Mouse (Mus musculus) layer of hippocampus, adult 11-12 months (tissue): ENCODE results near the gene Sppl3.

Experiments used
- DNase-seq: peaks from one replicate; pipeline ENCODE4 v3.0.0; 2022; ENCODE audit warnings: low spot score

Gene Sppl3

DNA sequence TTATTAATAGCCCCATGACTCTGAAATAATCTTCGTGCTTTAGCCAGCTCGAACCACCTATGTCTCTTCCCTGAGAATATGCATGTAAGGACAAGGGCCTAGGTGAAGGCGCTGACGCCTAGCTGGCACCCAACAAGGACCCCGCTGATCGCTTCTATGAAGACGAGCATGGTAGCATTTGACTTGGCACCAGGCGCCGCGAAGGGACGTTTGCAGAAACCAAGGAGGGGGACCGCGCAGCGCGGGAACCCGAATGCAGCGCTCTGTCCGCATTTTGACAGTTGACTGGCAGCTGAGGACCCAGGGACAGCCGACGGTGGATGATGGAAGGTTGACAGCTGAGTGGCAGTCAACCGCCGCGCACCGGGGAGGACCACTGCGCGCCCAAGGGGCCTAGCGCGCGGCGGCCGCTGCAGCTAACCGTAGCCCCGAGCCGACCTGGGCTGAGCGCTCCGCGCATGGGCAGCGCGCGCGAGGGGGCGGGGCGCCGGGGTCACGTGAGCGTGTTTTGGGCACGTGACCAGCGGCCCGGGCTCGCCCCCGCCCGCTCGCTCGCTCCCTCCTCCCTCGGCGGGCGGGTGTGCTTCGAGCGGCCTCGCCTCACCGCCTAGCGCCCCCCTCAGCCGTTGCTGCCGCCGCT is at the start of gene Sppl3:
Sppl3 (plus strand) TSS at position 561 of the 640 bp plus-strand sequence.
- peak; percentile 93 for DNase-seq

DNA sequence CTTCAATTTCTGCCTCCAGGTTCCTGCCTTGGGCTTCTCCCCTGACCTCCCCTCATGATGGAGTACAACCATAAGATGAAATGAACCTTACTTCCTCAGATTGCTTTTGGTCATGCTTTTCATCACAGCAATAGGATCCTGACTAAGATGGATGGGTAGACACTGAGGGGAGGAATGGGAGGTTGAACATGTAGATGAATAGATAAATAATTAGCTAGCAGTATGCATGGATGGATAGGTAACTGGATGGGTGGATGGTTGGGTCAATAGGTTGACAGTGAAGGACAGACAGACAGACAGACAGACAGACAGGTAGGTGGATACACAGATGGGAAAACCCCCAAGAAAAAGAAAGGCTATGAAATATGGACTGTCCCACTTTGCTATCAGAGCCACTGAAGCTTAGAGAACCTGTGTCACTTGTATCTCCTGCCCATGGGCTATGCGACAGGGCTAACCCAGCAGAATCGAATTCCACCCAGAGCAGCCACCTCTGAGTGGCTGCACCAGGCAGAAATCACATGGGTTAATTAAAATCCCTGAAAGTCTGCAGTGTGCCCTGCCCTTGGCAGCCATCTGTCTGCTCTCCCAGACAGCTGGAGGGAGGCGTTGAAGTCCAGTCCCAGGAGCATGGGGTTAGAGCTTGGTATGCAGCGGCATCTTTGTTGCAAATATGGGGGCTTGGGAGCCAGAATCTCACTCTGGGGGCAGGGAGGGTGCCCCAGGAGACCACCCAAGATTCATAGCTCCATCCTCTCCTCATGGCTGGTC is 49.2 kb upstream of the Sppl3 start:
- no peak for DNase-seq

DNA sequence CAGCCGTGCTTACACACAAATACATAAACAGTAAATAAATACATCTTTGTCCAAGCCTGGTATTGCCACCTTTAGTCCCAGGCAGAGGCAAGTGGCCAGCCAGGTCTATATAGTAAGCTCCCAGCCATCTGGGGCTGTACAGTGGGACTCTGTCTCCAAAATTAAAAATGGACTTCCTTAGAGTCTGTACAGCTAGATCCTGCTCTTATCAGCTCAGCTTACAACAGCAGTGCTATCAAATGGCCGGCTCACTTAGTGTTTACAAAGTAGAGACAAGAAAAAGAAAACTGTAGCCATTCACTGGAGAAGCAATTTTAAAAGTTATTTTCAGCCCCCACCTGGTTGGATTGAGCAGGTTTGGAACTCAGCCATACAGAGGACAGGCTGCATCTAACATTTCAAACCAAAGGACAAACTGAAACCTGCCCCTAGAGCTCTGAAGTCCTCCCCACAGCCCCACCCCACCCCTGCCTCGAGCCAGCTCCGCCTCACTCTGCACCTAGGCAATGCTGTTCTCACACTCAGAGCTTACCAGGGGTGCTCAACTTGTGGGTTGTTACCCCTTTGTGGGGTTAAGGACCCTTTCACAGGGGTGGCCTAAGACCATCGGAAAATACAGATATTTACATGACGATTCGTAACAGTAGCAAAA is 46.5 kb upstream of the Sppl3 start:
- no peak for DNase-seq

DNA sequence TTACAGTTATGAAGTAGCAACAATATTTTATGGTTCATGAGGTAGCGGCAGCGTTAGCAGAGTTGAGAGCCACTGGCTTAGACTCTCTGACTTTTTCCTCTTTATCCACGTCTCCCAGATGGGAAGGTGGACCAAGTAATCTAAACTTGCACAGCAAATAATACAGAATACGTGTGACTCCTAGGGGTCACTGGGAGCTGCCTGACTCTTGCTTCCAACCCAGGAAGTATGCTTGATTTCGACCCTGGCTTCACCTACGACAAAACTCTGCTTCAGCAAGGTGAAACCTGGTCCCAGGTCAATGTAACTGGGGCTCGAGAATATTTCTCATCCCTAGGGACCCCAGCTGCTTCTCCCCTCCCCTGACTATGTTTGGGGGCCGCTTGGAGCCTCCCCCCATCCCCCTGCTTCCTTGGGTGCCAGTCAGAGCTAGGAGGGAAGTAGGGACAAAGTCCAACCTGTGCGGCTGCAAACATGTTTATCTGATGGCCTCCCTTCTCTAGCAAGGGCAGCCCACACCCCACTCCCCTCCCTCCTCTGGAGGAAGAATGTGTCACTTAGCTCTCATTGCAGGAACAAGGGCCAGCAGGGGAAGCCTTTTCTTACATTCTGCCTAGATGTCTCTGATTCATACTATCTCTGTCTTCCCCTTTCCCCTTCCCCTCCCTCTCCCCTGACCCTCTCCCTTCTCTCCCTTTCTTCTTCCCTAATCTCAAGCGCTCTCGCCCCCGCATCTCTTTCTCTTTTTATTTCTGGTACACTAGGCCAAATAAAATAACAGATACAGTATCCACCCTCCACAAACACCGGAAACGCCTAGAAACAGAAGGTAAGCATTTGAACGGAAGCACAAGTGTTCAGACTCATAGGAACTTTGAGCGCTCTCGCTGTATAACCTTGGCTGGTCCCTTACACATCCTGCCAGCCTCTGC is 45.7 kb upstream of the Sppl3 start:
- no peak for DNase-seq

DNA sequence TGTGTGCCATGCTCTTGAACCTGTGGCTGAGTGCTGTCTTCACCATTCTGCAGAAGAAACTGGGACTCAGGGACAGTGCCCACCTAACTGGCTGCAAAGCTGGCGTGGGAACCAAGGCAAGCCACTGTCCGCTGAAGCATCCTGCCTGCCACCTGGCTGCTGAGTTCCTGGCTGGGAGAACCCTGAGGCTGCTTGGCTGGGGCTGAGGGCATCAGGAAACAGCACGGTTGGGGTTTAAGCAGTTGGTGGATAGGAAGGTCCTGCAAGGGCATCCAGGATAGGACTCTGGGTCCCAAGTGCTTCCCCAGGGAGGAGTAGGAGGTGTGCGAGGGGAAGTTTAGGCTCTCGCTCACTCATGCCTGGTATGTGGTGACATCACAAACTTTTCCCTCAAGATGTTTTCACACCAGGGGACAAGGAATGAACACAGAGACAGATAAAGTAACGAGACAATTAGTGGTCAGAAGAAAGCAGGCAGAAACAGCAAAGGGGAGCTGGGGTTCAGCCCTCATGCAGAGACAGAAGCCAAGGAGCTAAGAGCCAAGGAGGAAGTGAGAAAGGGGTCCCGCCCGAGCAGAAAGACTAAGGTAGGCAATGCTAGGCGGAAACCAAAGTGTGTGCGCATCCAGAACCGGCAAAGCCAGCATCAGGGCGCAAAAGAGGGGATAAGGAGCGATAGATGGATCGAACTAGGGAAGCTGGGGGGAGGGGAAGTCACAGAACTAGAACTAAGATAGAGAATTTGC is 43.2 kb upstream of the Sppl3 start:
- DNase-seq, result no peak

DNA sequence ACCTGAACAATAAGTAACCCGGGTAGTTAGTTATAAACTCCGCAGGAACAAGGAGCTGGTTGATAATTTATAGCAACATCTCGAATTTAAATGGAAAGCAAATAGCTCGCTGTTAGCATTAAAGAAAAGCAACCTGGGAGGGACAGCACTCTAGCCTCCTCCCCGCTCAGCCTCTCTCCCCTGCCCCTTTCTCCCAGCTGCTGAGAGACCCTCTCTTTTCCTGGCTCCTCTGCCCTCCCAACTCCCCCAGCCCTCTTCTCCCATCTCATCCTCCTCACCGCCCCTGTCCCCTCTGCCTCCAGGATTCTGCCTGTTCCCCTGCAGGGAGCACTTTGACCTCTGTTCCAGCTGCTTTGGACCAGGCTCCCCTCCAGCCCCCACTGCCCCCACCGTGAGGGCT is 42.3 kb upstream of the Sppl3 start:
- no peak for DNase-seq

DNA sequence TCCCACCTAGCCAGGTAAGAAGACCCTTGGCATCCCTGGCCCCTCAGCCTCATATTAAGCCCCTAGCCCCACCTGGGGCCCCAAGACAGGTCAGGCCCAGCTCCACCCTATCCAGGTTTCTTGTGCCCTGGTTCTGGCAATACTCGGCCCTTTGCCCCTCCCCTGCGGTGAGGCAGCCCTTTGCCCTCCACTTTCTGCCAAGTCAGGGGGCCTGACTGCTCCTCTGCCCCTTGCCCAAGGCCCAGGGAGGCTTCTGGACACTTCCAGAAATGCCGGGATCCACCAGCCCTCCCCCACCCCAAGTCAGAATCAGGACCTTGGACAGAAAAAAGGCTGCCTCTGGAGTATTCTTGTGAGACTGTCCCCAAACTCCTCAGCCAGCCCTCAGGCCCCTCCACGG is 41.9 kb upstream of the Sppl3 start:
- DNase-seq, result no peak

DNA sequence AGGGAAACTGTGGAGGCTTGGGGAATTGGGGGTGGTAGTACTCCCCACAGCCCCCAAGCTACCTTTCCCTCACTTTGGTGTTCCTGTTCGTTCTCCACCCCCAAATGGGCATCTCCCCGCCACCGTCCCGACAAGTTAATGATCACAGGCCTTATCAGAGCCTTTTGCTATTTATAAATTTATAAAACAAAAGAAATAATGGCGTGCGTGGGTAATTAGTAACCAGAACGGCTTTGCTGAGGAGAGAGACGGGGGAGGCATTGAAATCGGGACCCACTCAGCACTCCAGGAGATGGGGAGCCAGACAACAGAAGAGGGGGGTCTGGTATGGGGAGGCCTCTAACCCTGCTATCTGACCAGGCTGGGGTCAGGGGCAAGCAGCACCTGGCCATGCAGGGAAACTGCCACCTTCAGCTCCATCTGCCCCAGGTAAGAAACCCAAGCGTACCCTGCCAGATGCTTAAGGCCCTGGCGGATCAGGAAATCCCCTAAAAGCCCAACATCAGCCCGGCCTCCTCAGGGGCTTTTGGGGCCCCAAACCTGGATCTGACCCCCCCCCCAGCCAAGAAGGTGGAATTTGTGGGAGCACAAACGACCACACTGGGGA is 41.2 kb upstream of the Sppl3 start:
- DNase-seq, result no peak

DNA sequence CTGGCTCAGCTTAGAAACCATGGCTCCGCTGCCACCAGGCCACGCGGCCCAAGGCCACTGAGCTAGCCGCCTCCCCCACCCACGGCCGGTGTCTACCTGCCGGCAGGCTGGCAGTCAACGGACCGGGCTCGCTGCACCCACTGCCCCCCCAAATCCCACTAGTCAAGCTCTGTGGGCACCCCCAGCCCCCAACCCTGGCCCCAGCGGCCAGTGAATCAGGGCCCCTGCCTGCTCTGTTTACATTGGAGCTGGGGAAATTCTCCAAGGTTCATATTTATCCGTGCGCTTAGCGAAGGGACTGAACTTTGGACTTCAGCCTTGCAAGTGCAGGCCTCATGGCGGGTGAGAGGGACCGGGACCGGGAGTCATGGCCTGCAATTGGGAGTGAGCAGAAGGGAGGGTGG is 40.1 kb upstream of the Sppl3 start, which contains the start of gene Hnf1a:
Hnf1a (minus strand) TSS at position 271 of the 404 bp plus-strand sequence.
- DNase-seq, result no peak

DNA sequence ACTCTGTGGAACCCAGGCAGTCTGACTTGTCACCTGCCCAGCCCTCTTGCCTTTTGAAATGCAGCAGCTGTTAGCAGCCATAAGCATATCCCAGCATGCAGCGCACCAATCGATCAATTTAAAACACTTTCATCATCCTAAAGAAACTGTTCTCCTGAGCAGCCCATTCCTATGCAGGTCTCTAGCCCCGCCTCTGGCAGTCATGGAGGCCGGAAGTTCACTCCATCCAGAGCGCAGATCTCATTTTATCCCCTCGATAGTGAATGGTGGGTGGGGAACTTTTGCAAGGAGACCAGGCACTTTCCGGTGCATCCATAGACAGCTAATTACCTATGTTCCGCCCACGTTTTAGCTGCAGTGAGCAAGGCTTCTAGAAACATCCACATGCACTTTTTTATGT is 38.7 kb upstream of the Sppl3 start:
- no peak for DNase-seq

DNA sequence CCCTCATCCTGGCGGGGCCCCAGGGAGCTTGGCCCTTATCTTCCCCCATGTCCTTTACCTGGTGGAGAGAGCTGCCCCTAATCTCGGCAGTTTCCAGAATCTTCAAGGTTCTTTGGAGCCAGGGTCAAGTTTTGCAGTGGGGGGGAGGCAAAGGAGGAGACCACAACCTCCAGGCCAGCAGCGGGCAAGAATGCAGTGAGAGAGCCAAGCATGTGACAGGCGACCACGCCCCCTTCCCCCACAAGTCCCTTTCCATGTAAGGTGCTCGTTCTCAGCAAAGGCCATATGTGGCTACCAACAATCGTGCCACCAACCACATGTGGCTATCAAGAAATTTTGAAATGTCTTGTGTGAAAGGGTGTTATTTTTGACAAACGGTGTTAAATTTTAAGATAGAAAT is 37.8 kb upstream of the Sppl3 start:
- DNase-seq, result no peak

DNA sequence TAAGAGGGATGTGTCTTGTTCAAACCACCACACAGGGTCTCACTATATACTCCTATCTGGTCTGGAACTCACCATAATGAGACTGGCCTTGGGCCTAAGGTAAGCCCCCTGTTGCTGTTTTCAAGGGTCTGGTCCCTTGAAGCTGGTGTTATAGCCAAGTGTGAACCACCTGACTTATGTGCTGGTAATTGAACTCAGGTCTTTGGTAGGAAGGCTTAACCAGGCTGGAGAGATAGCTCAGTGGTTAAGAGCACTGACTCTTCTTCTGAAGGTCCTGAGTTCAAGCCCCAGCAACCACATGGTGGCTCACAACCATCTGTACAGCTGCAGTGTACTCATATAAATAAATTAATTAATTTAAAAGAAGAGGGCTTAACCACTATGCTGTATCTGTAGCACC is 34.0 kb upstream of the Sppl3 start:
- DNase-seq, result no peak

DNA sequence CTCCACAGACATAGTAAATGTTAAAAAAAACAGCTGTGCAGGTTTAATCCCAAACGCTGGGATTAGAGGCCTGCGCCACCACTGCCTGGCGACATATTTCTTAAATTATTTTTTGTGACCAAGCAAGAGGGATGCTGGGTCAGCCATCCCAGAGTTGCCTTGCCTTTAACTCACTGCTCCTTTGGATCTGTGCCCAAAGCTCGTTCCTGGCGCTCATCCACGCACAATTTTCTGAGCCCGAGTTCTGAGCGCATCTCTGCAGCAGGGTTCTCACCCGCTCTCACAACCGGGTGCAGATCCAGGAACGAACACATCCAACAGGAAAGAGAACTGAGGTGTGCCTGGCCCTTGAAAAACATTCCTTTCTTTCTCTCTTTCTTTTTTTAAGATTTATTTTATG is 32.5 kb upstream of the Sppl3 start:
- no peak for DNase-seq

DNA sequence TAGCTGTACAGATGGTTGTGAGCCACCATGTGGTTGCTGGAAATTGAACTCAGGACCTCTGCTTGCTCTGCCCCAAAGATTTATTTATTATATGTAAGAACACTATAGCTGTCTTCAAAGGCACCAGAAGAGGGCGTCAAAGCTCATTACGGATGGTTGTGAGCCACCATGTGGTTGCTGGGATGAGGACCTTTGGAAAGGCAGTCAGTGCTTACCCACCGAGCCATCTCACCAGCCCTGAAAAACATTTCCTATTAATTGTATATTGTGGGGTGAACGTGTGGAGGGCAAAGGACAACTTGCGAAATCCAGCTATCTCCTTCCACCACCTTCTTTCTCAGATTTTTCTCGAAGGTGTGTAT is 32.1 kb upstream of the Sppl3 start:
- DNase-seq, result peak; percentile 22

DNA sequence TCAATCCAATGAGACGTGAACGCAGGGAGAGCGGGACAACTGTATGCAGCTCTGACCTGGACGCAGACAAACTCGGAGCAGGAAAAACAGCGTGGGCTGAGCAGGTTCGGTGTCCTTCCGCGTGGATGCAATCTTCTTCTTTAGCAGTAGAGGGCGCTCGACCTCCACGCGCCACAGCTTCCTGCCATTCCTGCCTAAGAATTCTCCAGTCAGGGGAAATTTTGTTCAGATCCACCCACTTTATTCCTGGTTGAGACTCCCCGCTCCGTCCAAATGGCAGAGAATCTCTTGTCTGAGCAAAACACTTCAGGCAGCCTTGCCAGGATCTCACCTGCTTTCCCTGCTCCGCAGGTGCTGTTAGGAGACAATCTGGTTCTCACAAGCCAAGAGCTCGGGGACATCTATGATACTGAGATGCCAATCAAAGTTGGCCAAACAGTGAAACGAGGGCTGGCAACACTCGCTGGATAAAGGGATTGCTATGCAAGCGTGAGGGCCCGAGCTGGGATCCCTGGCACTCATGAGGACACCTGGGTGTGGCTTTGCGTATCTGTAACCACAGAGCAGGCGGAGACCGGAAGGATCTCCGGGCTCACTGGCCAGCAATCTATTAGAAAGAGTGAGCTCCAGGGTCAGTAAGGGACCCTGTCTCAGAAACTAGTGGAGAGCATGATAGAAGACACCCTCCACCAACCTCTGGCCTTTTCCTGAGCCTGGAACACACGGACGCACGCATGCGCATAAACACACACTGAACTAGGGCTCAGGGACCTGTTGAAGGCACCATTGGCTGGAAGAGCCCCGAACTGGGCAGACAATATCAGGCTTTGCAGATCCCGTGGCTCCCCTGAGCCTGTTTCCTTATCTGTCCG is 31.5 kb upstream of the Sppl3 start:
- peak; percentile 69 for DNase-seq

DNA sequence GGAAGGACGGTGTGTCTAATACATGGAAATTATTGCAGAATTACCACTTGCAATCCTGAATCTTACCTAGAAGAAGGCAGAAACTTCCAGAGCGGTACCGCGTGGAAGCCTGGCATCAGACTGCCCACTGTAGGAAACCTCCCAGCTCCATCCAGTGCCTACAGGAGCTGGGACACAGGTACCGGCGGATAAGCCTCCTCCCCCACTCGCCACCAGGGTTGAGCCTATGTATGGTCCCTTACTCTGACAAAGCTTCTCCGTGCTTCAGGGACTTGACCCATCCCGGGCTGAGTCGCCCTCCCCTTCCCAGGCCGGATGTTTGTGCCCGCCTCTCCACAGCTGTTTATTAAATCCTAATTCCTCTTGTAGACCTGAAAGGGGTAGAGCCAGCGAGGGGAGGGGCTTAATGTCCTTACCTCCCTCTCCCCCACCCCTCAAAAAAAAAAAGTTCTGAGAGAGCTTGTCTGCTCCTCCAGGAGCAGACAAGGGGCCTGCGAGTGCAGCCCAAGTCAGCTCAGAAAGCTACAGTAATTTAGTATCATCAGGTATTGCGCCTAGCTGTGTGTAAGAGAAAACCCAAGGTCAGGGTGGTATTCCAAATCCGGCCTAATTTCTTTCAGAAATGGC is 30.7 kb upstream of the Sppl3 start:
- no peak for DNase-seq

DNA sequence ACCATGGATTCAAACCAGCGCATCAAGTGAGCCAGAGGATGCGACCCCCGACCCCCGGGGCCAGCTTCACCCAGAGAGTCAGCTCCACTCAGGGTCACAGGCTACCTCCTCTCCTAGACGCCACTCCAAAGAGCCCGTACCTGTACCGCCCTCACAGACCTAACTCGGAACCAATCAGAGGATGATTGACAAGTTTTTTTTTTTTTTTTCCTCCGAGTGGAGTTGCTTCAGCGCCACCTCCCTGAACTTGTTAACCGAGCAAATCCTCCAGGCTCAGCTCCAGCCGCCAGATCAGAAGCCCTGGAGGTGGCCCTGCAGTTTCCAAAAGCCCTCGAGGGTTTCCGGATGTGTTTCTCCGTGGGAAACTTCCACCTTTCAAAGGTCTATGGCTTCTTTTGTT is 28.9 kb upstream of the Sppl3 start:
- DNase-seq, result no peak

DNA sequence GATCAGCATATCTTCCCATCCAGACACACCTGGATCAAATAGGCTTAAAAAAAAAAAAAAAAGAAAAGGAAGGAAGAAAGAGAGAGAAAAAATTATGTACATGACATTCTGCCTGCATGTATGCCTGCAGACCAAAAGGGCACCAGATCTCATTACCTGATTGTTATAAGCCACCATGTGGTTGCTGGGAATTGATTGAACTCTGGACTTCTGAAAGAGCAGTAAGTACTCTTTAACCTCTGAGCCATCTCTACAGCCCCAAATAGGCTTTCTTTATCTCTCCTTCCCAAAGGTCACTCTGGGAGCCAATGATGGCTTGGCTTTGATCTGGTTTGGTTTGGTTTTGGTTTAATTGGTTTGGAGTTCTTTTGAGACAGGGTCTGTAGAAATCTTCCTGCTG is 25.9 kb upstream of the Sppl3 start:
- no peak for DNase-seq

DNA sequence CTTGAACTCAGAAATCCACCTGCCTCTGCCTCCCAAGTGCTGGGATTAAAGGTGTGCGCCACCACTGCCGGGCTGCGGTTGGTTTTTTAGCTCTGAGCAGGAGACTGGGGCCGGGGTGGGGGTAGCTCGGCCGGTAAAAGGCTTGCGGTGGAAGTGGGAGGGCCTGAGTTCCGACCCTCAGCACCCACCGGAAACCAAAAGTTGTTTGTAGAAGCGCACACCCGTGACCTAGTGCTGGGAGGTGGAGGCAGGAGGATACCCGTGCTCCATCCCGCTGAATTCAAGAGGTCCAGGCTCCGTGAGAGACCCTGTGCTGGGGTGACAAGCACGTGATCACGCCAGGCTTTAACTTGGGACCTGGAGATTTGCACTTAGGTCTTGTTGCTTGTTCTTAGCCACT is 14.5 kb upstream of the Sppl3 start:
- DNase-seq, result no peak

DNA sequence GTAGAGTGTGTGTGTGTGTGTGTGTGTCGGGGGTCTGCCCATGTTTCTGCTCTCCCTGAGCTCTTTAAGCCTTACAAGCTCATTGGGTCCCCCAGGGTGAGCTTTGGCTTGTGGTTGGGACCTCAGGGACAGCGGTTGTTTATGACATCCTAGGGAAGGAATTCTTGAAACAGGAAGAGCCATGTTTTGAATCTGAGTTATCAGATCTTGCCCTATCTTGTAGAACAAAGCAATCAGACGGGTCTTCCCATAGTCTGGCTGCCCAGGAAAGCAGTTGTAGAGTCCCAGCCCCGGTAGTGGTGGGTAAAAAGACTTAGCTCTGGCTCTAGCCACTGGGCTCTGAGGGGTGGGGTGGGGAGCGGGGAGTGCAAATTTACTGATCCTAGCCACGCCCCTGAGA is 13.6 kb upstream of the Sppl3 start:
- no peak for DNase-seq
